Mouse (Mus musculus) stomach, embryonic 14.5 days (tissue): ENCODE measurements around the gene Flt3l. TPM values are rescaled to one million over a fixed set of nuclear protein-coding genes. Genes with fewer than 3 reads are reported as not detected.
"Not testable (repeated sequence)": the region's sequence is repeated elsewhere in the genome, so short reads cannot be mapped to it uniquely, and the experiment has no call there.

Experiments used
- ATAC-seq: fragments of 200-750 bp; cut with Nextera tagmentation; 2 replicates; pipeline ENCODE4 v1.8.0; 2017; ENCODE audit warnings: low read depth, moderate TSS enrichment; ENCODE audit not compliant: insufficient number of reproducible peaks, insufficient read depth, low FRiP score
- H3K27ac ChIP-seq: fragments of 300-500 bp; sonication (generic); 2 replicates; pipeline ENCODE4 v1.5.1; 2014; ENCODE audit warnings: mild to moderate bottlenecking, low read length, moderate library complexity, mixed read lengths
- H3K27me3 ChIP-seq: fragments of 300-500 bp; sonication (generic); 2 replicates; pipeline ENCODE4 v1.6.1; 2014; ENCODE audit warnings: low read length, control low read depth, mixed read lengths; ENCODE audit not compliant: control insufficient read depth, insufficient read depth
- H3K36me3 ChIP-seq: fragments of 300-500 bp; sonication (generic); 2 replicates; pipeline ENCODE4 v1.6.1; 2014; ENCODE audit warnings: mild to moderate bottlenecking, control low read depth, low read length, moderate library complexity, mixed read lengths; ENCODE audit not compliant: control insufficient read depth, insufficient read depth
- H3K4me1 ChIP-seq: fragments of 300-500 bp; sonication (generic); 2 replicates; pipeline ENCODE4 v1.6.1; 2014; ENCODE audit warnings: low read length, control low read depth, mixed read lengths; ENCODE audit not compliant: control insufficient read depth, insufficient read depth
- H3K4me2 ChIP-seq: fragments of 300-500 bp; sonication (generic); replicated peaks from 2 replicates; pipeline ENCODE4 v1.6.1; 2014; ENCODE audit warnings: low read depth, low read length, control low read depth
- H3K4me3 ChIP-seq: fragments of 300-500 bp; sonication (generic); 2 replicates; pipeline ENCODE4 v1.5.1; 2014; ENCODE audit warnings: low read depth, low read length, control low read depth
- H3K9ac ChIP-seq: fragments of 300-500 bp; sonication (generic); replicated peaks from 2 replicates; pipeline ENCODE4 v1.6.1; 2014; ENCODE audit warnings: low read depth, mild to moderate bottlenecking, control low read depth, low read length, moderate library complexity, mixed read lengths
- H3K9me3 ChIP-seq: fragments of 300-500 bp; sonication (generic); 2 replicates; pipeline ENCODE4 v1.6.1; 2016; ENCODE audit warnings: low read depth, low read length, control low read depth; ENCODE audit not compliant: control insufficient read depth
- WGBS: fragments of 180-500 bp; shearing (Covaris S2); extraction: QIAGEN DNeasy Blood & Tissue Kit; methylation state at CpG from one replicate; pipeline ENCODE4 v1.1.7; 2014; 5-methylcytosine and 5-hydroxymethylcytosine counted together
- polyA plus RNA-seq: library from polyadenylated mRNA; unstranded; fragments of >200 nt; fragmentation: Nextera tagmentation; extraction: Ambion mirVana; gene quantifications from 2 replicates; pipeline ENCODE4 v1.2.1, GENCODE M21; 2014

The Flt3l gene
- polyA plus RNA-seq, 1 experiment from 2014 or later: 2.9 TPM

GRCm38 (mm10) chr7:45154096-45154992, 18.1 kb upstream of the Flt3l start, which contains the start of the genes Pih1d1 and Aldh16a1:
Pih1d1 (plus strand) TSS chr7:45154303.
Aldh16a1 (minus strand) TSS chr7:45154584.
- ATAC-seq: peak; percentile 94
- WGBS: 4% methylated on average over 69 of the region's 69 CpGs

GRCm38 (mm10) chr7:45153586-45153985, 17.4 kb upstream of the Flt3l start:
- no peaks in the 10 kb centered on the region for H3K9me3 ChIP-seq
- H3K27ac ChIP-seq: peak overlapping the region; percentile 96
- H3K4me3 ChIP-seq: peak overlapping the region; percentile 50
- no peak for ATAC-seq
- H3K4me1 ChIP-seq: peaks cover 26% of the 10 kb centered on the region; the same call in 1 of the 2 replicates
- 2% methylated on average over 5 of the region's 5 CpGs for WGBS
- no peaks in the 10 kb centered on the region for H3K27me3 ChIP-seq
- peak overlapping the region; percentile 80 for H3K4me2 ChIP-seq
- peak overlapping the region; percentile 82 for H3K9ac ChIP-seq
- H3K36me3 ChIP-seq: peaks cover 9% of the 10 kb centered on the region; the same call in 1 of the 2 replicates

More at GRCm38 (mm10) chr7:45154096-45154992, 18.1 kb upstream of the Flt3l start, which contains the start of the genes Pih1d1 and Aldh16a1:
- Histone ChIP-seq H3K36me3 (peaks cover 9% of the 10 kb centered on the region; the same call in 1 of the 2 replicates), H3K9me3 (no peaks in the 10 kb centered on the region), H3K27me3 (no peaks in the 10 kb centered on the region), H3K4me3 (peak within 1 kb of the TSS; percentile 50), H3K4me1 (peaks cover 26% of the 10 kb centered on the region; the same call in 1 of the 2 replicates), H3K9ac (peak within 1 kb of the TSS; percentile 82), H3K4me2 (peak within 1 kb of the TSS; percentile 80), H3K27ac (peak within 1 kb of the TSS; percentile 96)

- not testable (repeated sequence) for H3K9ac ChIP-seq, H3K9me3 ChIP-seq, ATAC-seq, H3K27me3 ChIP-seq, H3K36me3 ChIP-seq, H3K27ac ChIP-seq, H3K4me3 ChIP-seq
- peak overlapping the region; percentile 80; the same call in 1 of the 2 replicates for H3K4me2 ChIP-seq
- peaks cover 26% of the 10 kb centered on the region; the same call in 1 of the 2 replicates for H3K4me1 ChIP-seq
- WGBS: 92% methylated on average over 2 of the region's 2 CpGs
Measured at GRCm38 (mm10) chr7:45153052-45153451, 16.8 kb upstream of the Flt3l start.

- Histone ChIP-seq H3K9me3 (no peaks in the 10 kb centered on the region), H3K4me2 (no peak overlapping the region), H3K4me1 (peaks cover 26% of the 10 kb centered on the region; the same call in 1 of the 2 replicates), H3K27me3 (no peaks in the 10 kb centered on the region), H3K9ac (no peak overlapping the region), H3K27ac (peak overlapping the region; percentile 89), H3K4me3 (no peak overlapping the region), H3K36me3 (peaks cover 7% of the 10 kb centered on the region; the same call in 1 of the 2 replicates)
- no peak for ATAC-seq
- 22% methylated on average over 11 of the region's 11 CpGs for WGBS
Measured at GRCm38 (mm10) chr7:45151303-45151702, 15.1 kb upstream of the Flt3l start.

- Histone ChIP-seq H3K9ac (no peak overlapping the region), H3K4me1 (peaks cover 26% of the 10 kb centered on the region; the same call in 1 of the 2 replicates), H3K27ac (peak overlapping the region; percentile 89), H3K27me3 (no peaks in the 10 kb centered on the region), H3K36me3 (peaks cover 13% of the 10 kb centered on the region), H3K4me3 (no peak overlapping the region), H3K4me2 (no peak overlapping the region), H3K9me3 (no peaks in the 10 kb centered on the region)
- WGBS: 43% methylated on average over 4 of the region's 4 CpGs
- no peak for ATAC-seq
Measured at GRCm38 (mm10) chr7:45150321-45150720, 14.1 kb upstream of the Flt3l start.

- Histone ChIP-seq H3K9ac (no peak overlapping the region), H3K36me3 (peaks cover 16% of the 10 kb centered on the region), H3K9me3 (no peaks in the 10 kb centered on the region), H3K27me3 (no peaks in the 10 kb centered on the region), H3K4me2 (no peak overlapping the region), H3K4me3 (no peak overlapping the region), H3K27ac (peak overlapping the region; percentile 89; the same call in 1 of the 2 replicates), H3K4me1 (peaks cover 23% of the 10 kb centered on the region; the same call in 1 of the 2 replicates)
- WGBS: 53% methylated on average over 6 of the region's 6 CpGs
- ATAC-seq: no peak
Measured at GRCm38 (mm10) chr7:45149545-45149944, 13.3 kb upstream of the Flt3l start.

GRCm38 (mm10) chr7:45148534-45149098, 12.4 kb upstream of the Flt3l start:
- no peak for ATAC-seq
- Histone ChIP-seq H3K27me3 (no peaks in the 10 kb centered on the region), H3K4me3 (no peak overlapping the region), H3K9ac (no peak overlapping the region), H3K9me3 (no peaks in the 10 kb centered on the region), H3K4me1 (peaks cover 23% of the 10 kb centered on the region; the same call in 1 of the 2 replicates), H3K4me2 (no peak overlapping the region), H3K36me3 (peaks cover 24% of the 10 kb centered on the region), H3K27ac (peak overlapping the region; percentile 39; the same call in 1 of the 2 replicates)
- 41% methylated on average over 4 of the region's 4 CpGs for WGBS

GRCm38 (mm10) chr7:45147899-45148298, 11.7 kb upstream of the Flt3l start:
- H3K27me3 ChIP-seq: no peaks in the 10 kb centered on the region
- ATAC-seq: no peak
- H3K27ac ChIP-seq: no peak overlapping the region
- no peaks in the 10 kb centered on the region for H3K9me3 ChIP-seq
- H3K4me2 ChIP-seq: no peak overlapping the region
- peaks cover 24% of the 10 kb centered on the region for H3K36me3 ChIP-seq
- no peak overlapping the region for H3K4me3 ChIP-seq
- H3K4me1 ChIP-seq: peaks cover 20% of the 10 kb centered on the region; the same call in 1 of the 2 replicates
- H3K9ac ChIP-seq: no peak overlapping the region
- 84% methylated on average over 11 of the region's 11 CpGs for WGBS
